Mouse (Mus musculus): Measurements from ENCODE around the gene Chpf. TPM values are rescaled to one million over a fixed set of nuclear protein-coding genes. Genes with fewer than 3 reads are reported as not detected.

Gene Chpf
- polyA plus RNA-seq, 1 experiment from 2014 or later: 28.6 TPM

DNA sequence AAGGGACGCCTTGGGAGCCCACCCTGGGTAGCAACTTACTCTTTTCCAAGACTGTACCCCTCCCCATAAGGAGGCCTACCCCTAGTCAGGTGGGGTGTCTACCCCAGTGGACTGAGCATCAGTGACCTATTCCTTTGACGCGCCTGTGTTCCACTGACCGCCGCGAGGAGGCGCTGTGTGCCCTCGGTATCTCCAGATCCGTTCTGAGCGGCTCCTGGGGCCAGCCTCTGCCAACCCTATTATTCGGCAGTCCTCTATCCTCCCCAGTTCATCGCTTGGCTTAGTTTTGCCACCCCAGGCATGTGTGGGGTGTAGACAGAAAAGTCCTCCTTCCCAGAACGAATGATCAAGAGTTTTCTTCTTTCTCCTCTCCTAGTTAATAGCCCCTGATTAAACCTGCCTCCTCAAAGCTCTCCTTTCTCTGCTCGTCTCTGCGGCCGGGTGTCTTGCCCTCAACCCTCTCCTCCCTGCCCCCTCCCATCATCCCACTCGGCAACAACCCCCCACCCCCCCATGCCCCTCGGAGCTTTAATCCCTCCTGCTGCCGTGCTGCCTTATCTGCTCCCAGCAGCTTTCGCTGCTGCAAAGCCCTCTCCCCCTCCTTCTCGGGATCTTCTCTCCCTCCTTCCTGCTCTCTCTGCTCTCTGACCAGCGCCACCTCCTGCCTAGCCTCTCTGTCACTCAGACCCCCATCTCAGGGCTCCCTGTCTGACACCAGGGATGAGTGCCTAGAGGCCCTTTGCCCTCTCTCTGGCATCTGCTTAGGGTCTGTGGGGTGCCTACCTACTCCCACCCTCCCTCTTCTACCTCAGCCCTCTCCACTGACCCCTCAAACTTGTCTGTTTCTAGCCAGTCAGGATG lies 33.1 kb downstream of the Chpf start:
- under 1% methylated on average over 22 of the region's 22 CpGs for WGBS
- peak overlapping the region; percentile 48 for H3K27ac ChIP-seq (replicated peaks)
- peak overlapping the region; percentile 72 for H3K4me2 ChIP-seq
- peaks cover 82% of the 10 kb centered on the region for H3K27me3 ChIP-seq (replicated peaks)
- H3K36me3 ChIP-seq: peaks cover 22% of the 10 kb centered on the region
- peak overlapping the region; percentile 42 for H3K4me3 ChIP-seq
- H3K9me3 ChIP-seq: no peaks in the 10 kb centered on the region
- peak overlapping the region; percentile 72 for H3K9ac ChIP-seq
- ATAC-seq (ENCODE audit: extremely low read depth, insufficient number of reproducible peaks, low FRiP score, low TSS enrichment): no peak
- peaks cover 72% of the 10 kb centered on the region for H3K4me1 ChIP-seq

DNA sequence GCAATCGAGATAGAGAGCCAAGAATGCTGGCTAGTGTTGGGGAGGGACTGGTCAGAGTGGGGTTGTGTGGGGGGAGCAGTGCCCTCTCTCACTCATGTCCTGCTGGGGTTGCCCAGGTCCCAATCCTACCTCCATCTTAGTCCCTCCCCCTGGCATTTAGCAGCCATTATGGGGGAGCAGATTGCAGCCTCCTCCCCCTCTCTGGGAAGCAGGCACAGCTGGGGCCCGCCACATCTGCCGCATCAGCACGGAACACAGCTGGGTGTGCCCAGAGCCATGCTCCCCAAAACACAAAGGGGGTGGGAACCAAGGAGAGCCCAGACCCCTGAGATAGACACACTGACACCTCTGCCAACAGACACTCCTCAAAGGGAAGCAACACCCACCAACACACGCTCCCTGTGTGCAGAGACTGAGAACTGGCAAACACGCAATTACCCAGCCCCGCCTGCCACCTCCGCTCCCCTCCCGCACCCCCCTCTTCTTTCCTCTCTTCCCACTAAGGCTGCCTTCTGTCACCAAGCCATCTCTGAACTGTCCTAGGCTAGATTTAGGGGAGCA lies 33.9 kb downstream of the Chpf start:
- H3K9ac ChIP-seq: peak overlapping the region; percentile 72; the same call in 1 of the 2 replicates

DNA sequence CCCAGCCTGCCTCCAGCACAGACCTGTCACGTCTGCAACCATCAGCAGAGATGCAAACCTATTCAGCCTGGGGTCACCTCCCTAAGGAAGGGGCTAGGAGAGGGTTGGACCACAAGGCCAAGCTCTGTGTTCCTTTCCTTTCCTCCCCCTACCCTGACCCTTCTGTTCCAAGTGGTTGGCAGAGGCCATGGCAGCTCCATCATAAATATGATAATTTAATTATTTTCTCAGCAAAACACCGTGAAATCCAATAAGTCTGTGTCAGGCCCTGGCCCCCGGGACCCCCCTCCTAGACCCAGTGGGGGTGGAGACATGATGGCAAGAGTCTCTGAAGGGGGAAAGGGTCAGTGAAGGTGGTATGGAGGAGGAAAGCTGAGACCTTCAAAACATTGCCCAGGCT lies 34.9 kb downstream of the Chpf start:
- H3K9ac ChIP-seq: peak overlapping the region; percentile 28; the same call in 1 of the 2 replicates

More for the DNA sequence above, 33.9 kb downstream of the Chpf start:
- Histone ChIP-seq H3K4me2 (peak overlapping the region; percentile 72), H3K4me3 (peak overlapping the region; percentile 42; the same call in 1 of the 2 replicates), H3K36me3 (peaks cover 29% of the 10 kb centered on the region), H3K4me1 (peaks cover 64% of the 10 kb centered on the region), H3K27me3 (replicated peaks) (peaks cover 74% of the 10 kb centered on the region), H3K27ac (replicated peaks) (no peak overlapping the region), H3K9me3 (no peaks in the 10 kb centered on the region)
- 10% methylated on average over 9 of the region's 9 CpGs for WGBS
- ATAC-seq (ENCODE audit: extremely low read depth, insufficient number of reproducible peaks, low FRiP score, low TSS enrichment): no peak

GRCm38 (mm10) chr1:75443247-75444024 lies 35.7 kb downstream of the Chpf start:
- no peaks in the 10 kb centered on the region for H3K9me3 ChIP-seq
- H3K9ac ChIP-seq: peak overlapping the region; percentile 47; the same call in 1 of the 2 replicates
- H3K27ac ChIP-seq (replicated peaks): no peak overlapping the region
- no peak overlapping the region for H3K4me3 ChIP-seq
- no peak for ATAC-seq (ENCODE audit: extremely low read depth, insufficient number of reproducible peaks, low FRiP score, low TSS enrichment)
- H3K27me3 ChIP-seq (replicated peaks): peaks cover 56% of the 10 kb centered on the region
- peaks cover 37% of the 10 kb centered on the region for H3K36me3 ChIP-seq
- H3K4me1 ChIP-seq: peaks cover 51% of the 10 kb centered on the region
- no peak overlapping the region for H3K4me2 ChIP-seq
- 46% methylated on average over 13 of the region's 13 CpGs for WGBS

More for the DNA sequence above, 34.9 kb downstream of the Chpf start:
- no peak for ATAC-seq (ENCODE audit: extremely low read depth, insufficient number of reproducible peaks, low FRiP score, low TSS enrichment)
- Histone ChIP-seq H3K4me1 (peaks cover 56% of the 10 kb centered on the region), H3K27ac (replicated peaks) (no peak overlapping the region), H3K27me3 (replicated peaks) (peaks cover 64% of the 10 kb centered on the region), H3K4me2 (no peak overlapping the region), H3K4me3 (no peak overlapping the region), H3K36me3 (peaks cover 37% of the 10 kb centered on the region), H3K9me3 (no peaks in the 10 kb centered on the region)
- whole genome bisulfite sequencing: 66% methylated on average over 3 of the region's 3 CpGs

DNA sequence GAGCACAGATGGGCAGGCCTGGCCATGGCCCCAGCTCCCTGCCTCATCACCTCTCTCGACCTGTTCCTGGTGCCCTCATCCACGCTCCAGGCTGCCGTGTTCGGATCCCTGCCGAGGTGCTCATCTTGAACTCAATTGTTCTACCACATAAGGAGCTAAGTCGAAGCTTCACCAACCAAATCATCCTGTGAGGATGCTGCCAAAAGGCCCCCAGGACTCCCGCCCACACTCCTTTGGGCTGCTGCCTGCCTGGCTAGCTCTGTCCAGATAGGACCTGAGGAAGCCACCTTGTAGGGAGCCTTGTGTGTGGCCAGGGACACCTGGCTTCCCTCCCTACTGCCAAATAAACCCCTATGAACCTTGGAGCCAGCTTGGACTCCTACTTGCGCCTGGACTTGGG lies 36.3 kb downstream of the Chpf start:
- peaks cover 38% of the 10 kb centered on the region for H3K36me3 ChIP-seq
- no peak for ATAC-seq (ENCODE audit: extremely low read depth, insufficient number of reproducible peaks, low FRiP score, low TSS enrichment)
- H3K9ac ChIP-seq: no peak overlapping the region
- 61% methylated on average over 8 of the region's 8 CpGs for WGBS
- no peaks in the 10 kb centered on the region for H3K9me3 ChIP-seq
- H3K27ac ChIP-seq (replicated peaks): no peak overlapping the region
- peaks cover 50% of the 10 kb centered on the region for H3K27me3 ChIP-seq (replicated peaks)
- no peak overlapping the region for H3K4me3 ChIP-seq
- H3K4me2 ChIP-seq: no peak overlapping the region
- peaks cover 48% of the 10 kb centered on the region for H3K4me1 ChIP-seq

GRCm38 (mm10) chr1:75442171-75442570 lies 36.9 kb downstream of the Chpf start:
- Histone ChIP-seq H3K36me3 (peaks cover 40% of the 10 kb centered on the region), H3K9me3 (no peaks in the 10 kb centered on the region), H3K4me1 (peaks cover 48% of the 10 kb centered on the region), H3K4me2 (no peak overlapping the region), H3K4me3 (no peak overlapping the region), H3K27me3 (replicated peaks) (peaks cover 43% of the 10 kb centered on the region), H3K9ac (no peak overlapping the region), H3K27ac (replicated peaks) (no peak overlapping the region)
- ATAC-seq (ENCODE audit: extremely low read depth, insufficient number of reproducible peaks, low FRiP score, low TSS enrichment): no peak
- 83% methylated on average over 9 of the region's 9 CpGs for WGBS

DNA sequence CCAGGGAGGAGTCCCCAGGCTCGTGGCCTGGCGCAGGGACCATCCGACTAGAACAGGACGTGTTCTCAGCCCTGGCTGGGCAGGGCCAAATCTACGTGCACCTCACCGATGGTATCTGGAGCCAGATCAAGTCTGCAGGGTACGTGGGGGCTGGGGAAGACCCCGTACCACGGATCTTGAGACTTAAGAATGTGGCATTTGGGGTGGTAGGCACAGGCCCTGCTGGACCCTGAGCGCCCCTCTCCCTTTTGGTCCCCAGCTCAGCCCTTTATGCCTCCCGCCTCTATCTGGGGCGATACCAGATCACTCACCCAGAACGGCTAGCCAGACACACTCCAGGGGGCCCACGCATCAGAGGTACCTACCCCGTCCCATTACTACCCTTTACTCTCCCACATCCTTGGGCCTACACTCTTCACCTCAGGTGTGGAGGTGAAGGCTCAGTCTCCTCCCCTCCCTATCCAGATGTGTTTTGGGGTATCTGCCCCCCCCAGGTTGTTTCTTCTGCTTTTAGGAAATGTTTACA lies 37.6 kb downstream of the Chpf start:
- WGBS: 82% methylated on average over 15 of the region's 15 CpGs

GRCm38 (mm10) chr1:75440661-75441060 lies 38.4 kb downstream of the Chpf start:
- H3K4me3 ChIP-seq: no peak overlapping the region
- H3K36me3 ChIP-seq: peaks cover 40% of the 10 kb centered on the region
- no peak overlapping the region for H3K4me2 ChIP-seq
- H3K4me1 ChIP-seq: peaks cover 44% of the 10 kb centered on the region
- H3K27ac ChIP-seq (replicated peaks): no peak overlapping the region
- no peak overlapping the region for H3K9ac ChIP-seq
- no peak for ATAC-seq (ENCODE audit: extremely low read depth, insufficient number of reproducible peaks, low FRiP score, low TSS enrichment)
- peaks cover 33% of the 10 kb centered on the region for H3K27me3 ChIP-seq (replicated peaks)
- no peaks in the 10 kb centered on the region for H3K9me3 ChIP-seq
- WGBS: 94% methylated on average over 7 of the region's 7 CpGs

More for the DNA sequence above, 37.6 kb downstream of the Chpf start:
- Histone ChIP-seq H3K4me1 (peaks cover 48% of the 10 kb centered on the region), H3K4me2 (no peak overlapping the region), H3K9ac (no peak overlapping the region), H3K9me3 (no peaks in the 10 kb centered on the region), H3K27ac (replicated peaks) (no peak overlapping the region), H3K36me3 (peaks cover 40% of the 10 kb centered on the region), H3K27me3 (replicated peaks) (peaks cover 37% of the 10 kb centered on the region), H3K4me3 (no peak overlapping the region)
- no peak for ATAC-seq (ENCODE audit: extremely low read depth, insufficient number of reproducible peaks, low FRiP score, low TSS enrichment)

DNA sequence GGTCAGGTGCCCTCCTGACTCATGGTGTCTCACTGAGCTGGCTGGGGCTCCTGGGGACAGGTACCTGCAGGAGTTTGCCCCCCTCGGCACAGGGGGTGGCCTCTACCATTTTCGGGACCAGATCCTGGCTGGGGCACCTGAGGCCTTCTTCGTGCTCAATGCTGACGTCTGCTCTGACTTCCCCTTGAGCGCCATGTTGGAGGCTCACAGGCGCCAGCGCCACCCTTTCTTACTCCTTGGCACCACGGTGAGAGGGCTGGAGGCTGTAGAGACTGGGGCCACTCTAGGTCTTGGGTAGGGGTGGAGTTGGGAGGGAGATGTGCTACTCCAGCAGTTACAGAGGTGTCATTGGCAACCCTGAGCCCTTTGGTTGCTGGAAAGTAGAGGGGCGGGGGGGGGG lies 40.3 kb downstream of the Chpf start:
- Histone ChIP-seq H3K27ac (replicated peaks) (no peak overlapping the region), H3K9me3 (no peaks in the 10 kb centered on the region), H3K4me2 (no peak overlapping the region), H3K36me3 (peaks cover 40% of the 10 kb centered on the region), H3K4me3 (no peak overlapping the region), H3K27me3 (replicated peaks) (peaks cover 15% of the 10 kb centered on the region; the same call in 1 of the 2 replicates), H3K9ac (no peak overlapping the region), H3K4me1 (peaks cover 34% of the 10 kb centered on the region)
- 64% methylated on average over 8 of the region's 9 CpGs for WGBS
- no peak for ATAC-seq (ENCODE audit: extremely low read depth, insufficient number of reproducible peaks, low FRiP score, low TSS enrichment)

DNA sequence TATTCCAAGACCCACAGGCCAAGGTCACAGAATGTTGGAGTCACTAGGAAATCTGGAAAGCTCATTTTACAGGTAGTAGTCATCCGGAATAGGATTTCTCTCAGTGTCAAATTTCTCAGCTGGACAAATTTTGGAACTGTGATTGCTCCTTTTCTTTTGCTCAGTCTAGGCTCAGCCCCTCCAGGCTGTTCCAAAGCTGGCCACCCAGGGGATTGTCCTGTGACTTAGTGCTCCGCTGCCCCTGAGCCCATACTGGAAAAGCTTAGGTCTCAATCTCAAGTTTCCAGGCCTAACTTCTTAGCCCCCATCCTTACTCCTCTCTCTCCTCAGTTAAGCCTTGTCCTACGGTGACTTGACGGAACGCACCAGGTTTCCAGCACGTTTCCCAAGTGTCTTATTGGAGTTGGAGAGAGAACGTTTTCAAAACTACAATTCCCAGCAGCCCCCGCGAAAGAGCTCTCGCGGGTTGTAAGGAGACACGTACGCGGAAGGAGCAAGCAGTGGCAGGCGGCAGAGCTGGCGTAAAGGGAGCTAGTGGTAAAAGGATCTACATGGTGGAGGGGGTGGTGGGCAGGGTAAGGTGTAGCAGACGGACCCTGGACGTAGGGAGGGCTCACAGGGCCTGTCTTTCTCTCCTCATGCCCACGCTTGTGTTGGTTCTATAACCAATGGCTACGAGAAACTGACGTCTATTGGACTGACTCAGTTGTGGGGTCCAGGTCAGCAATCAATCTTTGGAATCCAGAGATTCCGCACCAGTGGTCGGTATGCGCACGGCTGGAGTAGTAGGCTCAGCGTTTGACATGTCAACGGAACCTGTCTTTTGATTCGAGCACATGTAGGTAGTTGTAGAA lies 43.4 kb downstream of the Chpf start, which contains the start of gene Gmppa:
TSS of gene Gmppa (plus strand) at position 456 of the 854 bp plus-strand sequence.
- peak within 1 kb of the TSS; percentile 81 for H3K4me2 ChIP-seq
- H3K9ac ChIP-seq: peak within 1 kb of the TSS; percentile 89
- ATAC-seq (ENCODE audit: extremely low read depth, insufficient number of reproducible peaks, low FRiP score, low TSS enrichment): peak; percentile 40; the same call in 1 of the 2 replicates
- peaks cover 37% of the 10 kb centered on the region for H3K36me3 ChIP-seq
- H3K4me1 ChIP-seq: peaks cover 28% of the 10 kb centered on the region
- no peaks in the 10 kb centered on the region for H3K9me3 ChIP-seq
- H3K27ac ChIP-seq (replicated peaks): peak within 1 kb of the TSS; percentile 80
- WGBS: 6% methylated on average over 28 of the region's 28 CpGs
- peak within 1 kb of the TSS; percentile 77 for H3K4me3 ChIP-seq
- H3K27me3 ChIP-seq (replicated peaks): peaks cover 8% of the 10 kb centered on the region; the same call in 1 of the 2 replicates
